In the genomic region with DNA sequence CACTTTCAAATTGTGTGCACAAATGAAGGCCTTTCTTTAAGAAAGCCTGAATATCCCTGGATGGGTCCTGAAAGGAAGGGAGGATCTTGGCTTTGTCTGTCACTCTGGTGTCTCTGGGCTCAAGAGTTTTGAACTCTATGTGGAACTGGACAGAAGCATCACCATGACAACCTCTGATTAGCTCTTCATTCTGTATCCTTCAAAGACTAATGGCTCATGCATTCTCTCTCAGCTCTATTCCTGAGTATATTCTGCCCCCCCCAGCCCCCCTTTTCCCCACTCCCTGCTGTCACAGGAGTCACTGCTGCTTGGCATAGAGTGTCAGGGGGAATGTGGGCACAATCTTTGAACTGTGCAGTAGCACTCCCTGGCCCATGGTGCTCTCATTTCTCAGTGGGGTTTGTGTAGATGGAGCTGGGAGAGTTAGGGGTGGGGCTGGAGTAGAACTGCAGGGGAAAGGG, we compare ENCODE assay signal across 16 mouse cellular contexts. TPM values are rescaled to one million over a fixed set of nuclear protein-coding genes. Genes with fewer than 3 reads are reported as not detected.
DNase-seq lines count a peak whose midpoint lies in the region; ATAC-seq and TF ChIP-seq lines count a peak whose summit lies in the region.
"Had no signal": no experiment of that assay in that cellular context is flagged by ENCODE, and none has a peak within 500 bp of the region (broad histone marks: within the 10 kb centered on the region; RNA-seq: fewer than 3 reads in every experiment).

No protein-coding gene starts in this region.

- DNase-seq in ZHBTc4 (ENCODE audit: low read depth, low spot score): peak; percentile 70
- DNase-seq in forebrain, embryonic 14.5 days (ENCODE audit: low spot score): peak; percentile 35
- DNase-seq in midbrain, postnatal 0 days (ENCODE audit: low spot score): peak; percentile 47
- DNase-seq in right cerebral cortex, postnatal 14 days: no peak
- no peak for DNase-seq in right cerebral cortex, postnatal 36 days (ENCODE audit: low spot score in 2 of 2)
- DNase-seq: adrenal gland, adult 2 months; cerebellum, adult 8-10 months; gastrocnemius, postnatal 10 days had no signal

- TF ChIP-seq CTCF in midbrain, postnatal 0 days (IDR thresholded peaks at IDR 0.05): no peak

- no peak overlapping the region for H3K4me2 ChIP-seq in forebrain, embryonic 14.5 days (ENCODE audit: low read length)
- no peak overlapping the region for H3K4me2 ChIP-seq in hindbrain, embryonic 16.5 days (ENCODE audit: low read length)
- H3K4me2 ChIP-seq in midbrain, postnatal 0 days (ENCODE audit: low read depth, low read length, poor library complexity, severe bottlenecking): no peak overlapping the region
- H3K4me2 ChIP-seq in kidney, embryonic 15.5 days: no peak overlapping the region
- H3K4me2 ChIP-seq: embryonic facial prominence, embryonic 12.5 days; heart, embryonic 12.5 days; lung, embryonic 15.5 days had no signal

- no peaks in the 10 kb centered on the region for H3K9me3 ChIP-seq in forebrain, embryonic 14.5 days (replicated peaks; ENCODE audit: control insufficient read depth, low read length)
- H3K9me3 ChIP-seq in hindbrain, embryonic 16.5 days (ENCODE audit: control insufficient read depth, low read length): no peaks in the 10 kb centered on the region
- no peaks in the 10 kb centered on the region for H3K9me3 ChIP-seq in midbrain, postnatal 0 days (ENCODE audit: low read length)
- no peaks in the 10 kb centered on the region for H3K9me3 ChIP-seq in kidney, embryonic 15.5 days (replicated peaks)
- H3K9me3 ChIP-seq: embryonic facial prominence, embryonic 12.5 days; heart, embryonic 12.5 days; lung, embryonic 15.5 days; megakaryocyte, embryonic 14.5 days had no signal

- 0 out of 2 replicates have a peak overlapping the region, but pooled peaks have one; percentile 5 for H3K27ac ChIP-seq in forebrain, embryonic 14.5 days (ENCODE audit: low read depth, low read length)
- no peak overlapping the region for H3K27ac ChIP-seq in hindbrain, embryonic 16.5 days (ENCODE audit: low read depth, low read length)
- no peak overlapping the region for H3K27ac ChIP-seq in midbrain, postnatal 0 days (ENCODE audit: low read depth, low read length)
- no peak overlapping the region for H3K27ac ChIP-seq in kidney, embryonic 15.5 days
- H3K27ac ChIP-seq: embryonic facial prominence, embryonic 12.5 days; lung, embryonic 15.5 days had no signal

- no peaks in the 10 kb centered on the region for H3K27me3 ChIP-seq in forebrain, embryonic 14.5 days (replicated peaks; ENCODE audit: control insufficient read depth, insufficient read depth, low read length)
- no peaks in the 10 kb centered on the region for H3K27me3 ChIP-seq in hindbrain, embryonic 16.5 days (replicated peaks; ENCODE audit: control insufficient read depth, insufficient read depth, low read length)
- no peaks in the 10 kb centered on the region for H3K27me3 ChIP-seq in midbrain, postnatal 0 days (ENCODE audit: insufficient read depth, low read length)
- no peaks in the 10 kb centered on the region for H3K27me3 ChIP-seq in kidney, embryonic 15.5 days
- H3K27me3 ChIP-seq: embryonic facial prominence, embryonic 12.5 days; lung, embryonic 15.5 days had no signal

- peaks cover 18% of the 10 kb centered on the region for H3K36me3 ChIP-seq in forebrain, embryonic 14.5 days (ENCODE audit: control insufficient read depth, insufficient read depth, low read length)
- peaks cover 7% of the 10 kb centered on the region; the same call in 1 of the 2 replicates for H3K36me3 ChIP-seq in hindbrain, embryonic 16.5 days (ENCODE audit: control insufficient read depth, insufficient read depth, low read length)
- H3K36me3 ChIP-seq in midbrain, postnatal 0 days (ENCODE audit: insufficient read depth, low read length): peaks cover 40% of the 10 kb centered on the region
- no peaks in the 10 kb centered on the region for H3K36me3 ChIP-seq in kidney, embryonic 15.5 days
- H3K36me3 ChIP-seq: embryonic facial prominence, embryonic 12.5 days; heart, embryonic 12.5 days; lung, embryonic 15.5 days had no signal

- no peak overlapping the region for H3K9ac ChIP-seq in forebrain, embryonic 14.5 days (ENCODE audit: low read length)
- no peak overlapping the region for H3K9ac ChIP-seq in hindbrain, embryonic 16.5 days (ENCODE audit: low read depth, low read length)
- H3K9ac ChIP-seq in midbrain, postnatal 0 days (replicated peaks; ENCODE audit: low read length, poor library complexity, severe bottlenecking): no peak overlapping the region
- H3K9ac ChIP-seq in kidney, embryonic 15.5 days: no peak overlapping the region
- H3K9ac ChIP-seq: embryonic facial prominence, embryonic 12.5 days; heart, embryonic 12.5 days; lung, embryonic 15.5 days had no signal

- 0 out of 2 replicates have a peak, but pooled peaks have one; percentile 30 for ATAC-seq in forebrain, embryonic 14.5 days
- peak; percentile 21 for ATAC-seq in hindbrain, embryonic 16.5 days
- peak; percentile 34 for ATAC-seq in midbrain, postnatal 0 days (ENCODE audit: low FRiP score)
- ATAC-seq in kidney, embryonic 15.5 days (replicated peaks; ENCODE audit: low FRiP score): no peak
- ATAC-seq: CD4-positive, CD25-positive, alpha-beta regulatory T cell, adult 4 months; Patski had no signal

- H3K4me3 ChIP-seq in forebrain, embryonic 14.5 days (ENCODE audit: low read depth, low read length): no peak overlapping the region
- H3K4me3 ChIP-seq in hindbrain, embryonic 16.5 days (ENCODE audit: low read length): no peak overlapping the region
- no peak overlapping the region for H3K4me3 ChIP-seq in midbrain, postnatal 0 days (ENCODE audit: low read depth, low read length)
- H3K4me3 ChIP-seq in kidney, embryonic 15.5 days (replicated peaks): no peak overlapping the region
- H3K4me3 ChIP-seq: embryonic facial prominence, embryonic 12.5 days; heart, embryonic 12.5 days; lung, embryonic 15.5 days; megakaryocyte, embryonic 14.5 days had no signal

- H3K4me1 ChIP-seq in forebrain, embryonic 14.5 days (ENCODE audit: control insufficient read depth, insufficient read depth, low read length): peaks cover 7% of the 10 kb centered on the region
- H3K4me1 ChIP-seq in hindbrain, embryonic 16.5 days (ENCODE audit: control insufficient read depth, insufficient read depth, low read depth, low read length): peaks cover 3% of the 10 kb centered on the region; the same call in 1 of the 2 replicates
- no peaks in the 10 kb centered on the region for H3K4me1 ChIP-seq in midbrain, postnatal 0 days (ENCODE audit: insufficient read depth, low read length)
- no peaks in the 10 kb centered on the region for H3K4me1 ChIP-seq in kidney, embryonic 15.5 days
- H3K4me1 ChIP-seq: embryonic facial prominence, embryonic 12.5 days; lung, embryonic 15.5 days; megakaryocyte, embryonic 14.5 days had no signal

RNA-seq across cellular contexts. Expression of a gene that starts 14.6 kb away (rescaled TPM):
- polyA plus RNA-seq in forebrain, embryonic 14.5 days (2014; fragmentation: Nextera tagmentation; extraction: Ambion mirVana): 25.8 and 30.7 TPM in 2 replicates
- 67.1 and 74.8 TPM in 2 replicates for polyA plus RNA-seq in hindbrain, embryonic 16.5 days (2015; fragmentation: Nextera tagmentation; extraction: Ambion mirVana)
- total RNA-seq in midbrain, postnatal 0 days (2014; rRNA removed): 207 and 209 TPM in 2 replicates
- polyA plus RNA-seq in midbrain, postnatal 0 days (2015; fragmentation: Nextera tagmentation; extraction: Ambion mirVana): 68.6 and 72.5 TPM in 2 replicates
- 3.1 and 3.4 TPM in 2 replicates for polyA plus RNA-seq in kidney, embryonic 15.5 days (2015; fragmentation: Nextera tagmentation; extraction: Ambion mirVana)
- polyA plus RNA-seq: CD4-positive, CD25-positive, alpha-beta regulatory T cell, adult 4 months had no signal

Comparison
In these comparisons a context has a peak if more than half of its experiments do, and no peak if none do; other contexts are left out.
1. DNase-seq: peak in ZHBTc4 (single experiment), forebrain, embryonic 14.5 days (single experiment) and midbrain, postnatal 0 days (single experiment); none in right cerebral cortex, postnatal 14 days (single experiment) and right cerebral cortex, postnatal 36 days (0 of 2).